Mouse (Mus musculus): ENCODE measurements at regions not wholly inside any gene's neighbourhood (a gene's known extent, or its start where the extent isn't known, plus 50 kb on each side); places are given as distances from the start of the nearest gene placed in this dataset.

DNA sequence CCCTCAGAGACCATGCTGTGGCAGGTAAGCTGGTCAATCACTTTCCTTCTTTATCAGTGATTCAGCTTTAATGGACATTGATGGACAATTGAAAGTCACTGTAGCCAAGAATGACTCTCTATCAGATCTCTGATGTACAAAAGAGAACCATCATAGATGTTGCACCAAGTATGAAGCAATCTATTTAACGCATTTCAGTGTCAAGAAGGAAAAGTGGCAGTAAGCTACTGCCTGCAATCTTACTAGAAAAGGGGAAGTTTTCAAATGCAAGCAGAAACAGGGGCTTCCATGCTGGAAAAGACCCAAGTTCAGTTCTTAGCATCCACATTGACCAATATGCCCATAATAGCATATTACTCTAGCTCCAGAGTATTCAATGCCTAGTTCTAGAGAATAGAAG lies 319.7 kb upstream of the Pitrm1 start:
- TF ChIP-seq EP300 (IDR thresholded peaks at IDR 0.05; ENCODE audit: low read depth): no peak
- TF ChIP-seq CTCF (IDR thresholded peaks at IDR 0.05; ENCODE audit: low read depth): no peak
